Mouse (Mus musculus) liver, postnatal 0 days (tissue): ENCODE measurements around the gene Chst2.

Experiments
- CTCF ChIP-seq: sonication (generic); IDR thresholded peaks from 2 replicates; pipeline ENCODE4 v1.5.1; 2016; ENCODE audit warnings: antibody characterized with exemption, low read depth
- EP300 ChIP-seq: IDR thresholded peaks from 2 replicates; pipeline ENCODE4 v1.6.1; 2016; ENCODE audit warnings: antibody characterized with exemption, low read depth, mild to moderate bottlenecking

DNA sequence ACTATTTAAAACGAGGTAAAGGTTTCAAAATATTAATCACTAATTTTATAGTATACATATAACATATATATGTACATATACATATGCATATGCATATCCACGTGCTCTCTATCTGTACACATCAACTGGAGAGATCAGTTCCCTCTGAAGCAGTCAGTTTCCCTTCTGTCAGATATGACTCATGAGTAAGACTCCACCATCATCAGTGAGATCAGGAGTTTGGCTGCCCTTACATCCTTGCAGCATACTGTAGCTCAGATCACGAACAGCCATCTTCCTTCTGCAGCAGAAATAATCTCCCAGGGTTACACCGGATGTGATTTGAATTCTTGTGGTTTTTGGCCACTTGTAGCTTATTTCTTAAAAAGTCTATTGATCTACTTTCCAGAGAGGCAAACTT lies 56.0 kb downstream of the Chst2 start:
- TF ChIP-seq CTCF (no peak), EP300 (no peak)
